Mouse (Mus musculus): ENCODE measurements around the gene Nav3.

Nav3 gene

GRCm38 (mm10) chr10:109921368-109921767, 534.6 kb downstream of the Nav3 start:
- no peak for DNase-seq (ENCODE audit: low read depth, low spot score)

GRCm38 (mm10) chr10:109920607-109921187, 535.3 kb downstream of the Nav3 start:
- peak; percentile 76 for DNase-seq (ENCODE audit: low read depth, low spot score)

GRCm38 (mm10) chr10:109919515-109919914, 536.5 kb downstream of the Nav3 start:
- peak; percentile 16 for DNase-seq (ENCODE audit: low read depth, low spot score)

- no peak for DNase-seq (ENCODE audit: low read depth, low spot score)
These were observed 548.8 kb downstream of the Nav3 start for GRCm38 (mm10) chr10:109907206-109907605.

GRCm38 (mm10) chr10:109906413-109906785, 549.6 kb downstream of the Nav3 start:
- no peak for DNase-seq (ENCODE audit: low read depth, low spot score)

- no peak for DNase-seq (ENCODE audit: low read depth, low spot score)
These were observed 550.2 kb downstream of the Nav3 start for GRCm38 (mm10) chr10:109905649-109906412.

GRCm38 (mm10) chr10:109904841-109905240, 551.2 kb downstream of the Nav3 start:
- no peak for DNase-seq (ENCODE audit: low read depth, low spot score)

- peak; percentile 33 for DNase-seq (ENCODE audit: low read depth, low spot score)
These were observed 552.1 kb downstream of the Nav3 start for GRCm38 (mm10) chr10:109903701-109904555.

- DNase-seq (ENCODE audit: low read depth, low spot score) = no peak
These were observed 552.8 kb downstream of the Nav3 start for GRCm38 (mm10) chr10:109903241-109903640.

- DNase-seq (ENCODE audit: low read depth, low spot score) = no peak
These were observed 566.9 kb downstream of the Nav3 start for GRCm38 (mm10) chr10:109889171-109889475.

- no peak for DNase-seq (ENCODE audit: low read depth, low spot score)
These were observed 567.4 kb downstream of the Nav3 start for GRCm38 (mm10) chr10:109888355-109889170.

GRCm38 (mm10) chr10:109887160-109887559, 568.8 kb downstream of the Nav3 start:
- DNase-seq (ENCODE audit: low read depth, low spot score) = no peak

GRCm38 (mm10) chr10:109876107-109876506, 579.9 kb downstream of the Nav3 start:
- no peak for DNase-seq (ENCODE audit: low read depth, low spot score)

GRCm38 (mm10) chr10:109875312-109875830, 580.6 kb downstream of the Nav3 start:
- DNase-seq (ENCODE audit: low read depth, low spot score) = no peak

GRCm38 (mm10) chr10:109874652-109875311, 581.2 kb downstream of the Nav3 start:
- DNase-seq (ENCODE audit: low read depth, low spot score) = no peak

- DNase-seq (ENCODE audit: low read depth, low spot score) = no peak
These were observed 589.9 kb downstream of the Nav3 start for GRCm38 (mm10) chr10:109866063-109866462.

- no peak for DNase-seq (ENCODE audit: low read depth, low spot score)
These were observed 590.6 kb downstream of the Nav3 start for GRCm38 (mm10) chr10:109865391-109865790.

GRCm38 (mm10) chr10:109864708-109865107, 591.3 kb downstream of the Nav3 start:
- peak; percentile 23 for DNase-seq (ENCODE audit: low read depth, low spot score)

- peak; percentile 30 for DNase-seq (ENCODE audit: low read depth, low spot score)
These were observed 594.7 kb downstream of the Nav3 start for GRCm38 (mm10) chr10:109861275-109861674.

GRCm38 (mm10) chr10:109858568-109858967, 597.4 kb downstream of the Nav3 start:
- DNase-seq (ENCODE audit: low read depth, low spot score) = no peak

GRCm38 (mm10) chr10:109852392-109852791, 603.6 kb downstream of the Nav3 start:
- peak; percentile 7 for DNase-seq (ENCODE audit: low read depth, low spot score)

All from ZHBTc4 (cell line).